Mouse (Mus musculus) small intestine, adult 2 months (tissue): Measurements from ENCODE around the gene Cct8l1.

Experiments used
- CTCF ChIP-seq: fragments of 200-500 bp; IDR thresholded peaks from 2 replicates; pipeline ENCODE4 v1.5.1; 2012; ENCODE audit warnings: low read depth, mild to moderate bottlenecking, control low read depth, inconsistent platforms, low read length, moderate library complexity, mixed read lengths; ENCODE audit not compliant: insufficient replicate concordance, insufficient read length; ENCODE audit errors: extremely low read depth
- POLR2A ChIP-seq: fragments of 200-500 bp; IDR thresholded peaks from 2 replicates; pipeline ENCODE4 v1.6.1; 2012; ENCODE audit warnings: low read depth, mild to moderate bottlenecking, control low read depth, inconsistent platforms, low read length, moderate library complexity

- TF ChIP-seq CTCF (no peak), POLR2A (no peak)
These were observed 5.6 kb downstream of the Cct8l1 start for GRCm38 (mm10) chr5:25521461-25521860.
